Mouse (Mus musculus): ENCODE results near the gene Zfp346. TPM values are rescaled to one million over a fixed set of nuclear protein-coding genes. Genes with fewer than 3 reads are reported as not detected.

Zfp346 gene
- polyA plus RNA-seq, 1 experiment from 2014 or later, result 22.8 TPM

GRCm38 (mm10) chr13:55107116-55107515, 2.0 kb downstream of the Zfp346 start:
- Histone ChIP-seq H3K27me3 (ENCODE audit: control insufficient read depth, insufficient read depth, low read length) (no peaks in the 10 kb centered on the region), H3K36me3 (ENCODE audit: control insufficient read depth, insufficient read depth, low read length) (peaks cover 20% of the 10 kb centered on the region), H3K4me2 (ENCODE audit: low read length) (peak overlapping the region; percentile 80), H3K4me1 (ENCODE audit: control insufficient read depth in 2 of 2, insufficient read depth in 2 of 2, low read length in 2 of 2) (peaks cover 10 to 16% of the 10 kb centered on the region in 2 experiments), H3K9me3 (ENCODE audit: control insufficient read depth, low read length) (no peaks in the 10 kb centered on the region), H3K27ac (replicated peaks in 1 of 2; ENCODE audit: control insufficient read depth in 1 of 2, insufficient read depth in 1 of 2, low read depth in 2 of 2, low read length in 2 of 2) (peak overlapping the region; percentile 88 to 94), H3K9ac (ENCODE audit: low read length) (peak overlapping the region; percentile 2; the same call in 1 of the 2 replicates), H3K4me3 (ENCODE audit: control insufficient read depth in 1 of 2, insufficient read depth in 1 of 2, low read depth in 1 of 2, low read length in 2 of 2) (no peak overlapping the region)
- no peak for ATAC-seq (ENCODE audit: insufficient number of reproducible peaks, insufficient read depth, low FRiP score, low read depth)
- 65% methylated on average over 4 of the region's 4 CpGs for WGBS

- Histone ChIP-seq H3K27me3 (ENCODE audit: control insufficient read depth, insufficient read depth, low read length) (no peaks in the 10 kb centered on the region), H3K4me1 (ENCODE audit: control insufficient read depth in 2 of 2, insufficient read depth in 2 of 2, low read length in 2 of 2) (peaks cover 10 to 16% of the 10 kb centered on the region in 2 experiments), H3K4me3 (ENCODE audit: control insufficient read depth in 1 of 2, insufficient read depth in 1 of 2, low read depth in 1 of 2, low read length in 2 of 2) (no peak overlapping the region), H3K4me2 (ENCODE audit: low read length) (peak overlapping the region; percentile 80), H3K36me3 (ENCODE audit: control insufficient read depth, insufficient read depth, low read length) (peaks cover 22% of the 10 kb centered on the region), H3K27ac (replicated peaks in 1 of 2; ENCODE audit: control insufficient read depth in 1 of 2, insufficient read depth in 1 of 2, low read depth in 2 of 2, low read length in 2 of 2) (peak overlapping the region; percentile 88 to 94), H3K9ac (ENCODE audit: low read length) (0 out of 2 replicates have a peak overlapping the region, but pooled peaks have one; percentile 2), H3K9me3 (ENCODE audit: control insufficient read depth, low read length) (no peaks in the 10 kb centered on the region)
- peak; percentile 67 for ATAC-seq (ENCODE audit: insufficient number of reproducible peaks, insufficient read depth, low FRiP score, low read depth)
- 30% methylated on average over 8 of the region's 8 CpGs for WGBS
These were observed 2.6 kb downstream of the Zfp346 start for GRCm38 (mm10) chr13:55107694-55108093.

- no peak overlapping the region for H3K4me2 ChIP-seq (ENCODE audit: low read length)
- H3K4me3 ChIP-seq (ENCODE audit: control insufficient read depth in 1 of 2, insufficient read depth in 1 of 2, low read depth in 1 of 2, low read length in 2 of 2), result no peak overlapping the region
- peaks cover 71% of the 10 kb centered on the region for H3K36me3 ChIP-seq (ENCODE audit: control insufficient read depth, insufficient read depth, low read length)
- no peaks in the 10 kb centered on the region for H3K4me1 ChIP-seq (ENCODE audit: control insufficient read depth in 2 of 2, insufficient read depth in 2 of 2, low read length in 2 of 2)
- H3K27ac ChIP-seq (replicated peaks in 1 of 2; ENCODE audit: control insufficient read depth in 1 of 2, insufficient read depth in 1 of 2, low read depth in 2 of 2, low read length in 2 of 2), result no peak overlapping the region
- H3K27me3 ChIP-seq (ENCODE audit: control insufficient read depth, insufficient read depth, low read length), result no peaks in the 10 kb centered on the region
- no peak for ATAC-seq (ENCODE audit: insufficient number of reproducible peaks, insufficient read depth, low FRiP score, low read depth)
- 70% methylated on average over 6 of the region's 6 CpGs for WGBS
- H3K9ac ChIP-seq (ENCODE audit: low read length), result no peak overlapping the region
- no peaks in the 10 kb centered on the region for H3K9me3 ChIP-seq (ENCODE audit: control insufficient read depth, low read length)
These were observed 9.3 kb downstream of the Zfp346 start for GRCm38 (mm10) chr13:55114375-55114774.

GRCm38 (mm10) chr13:55124903-55125302, 19.8 kb downstream of the Zfp346 start:
- WGBS, result 81% methylated on average over 6 of the region's 6 CpGs
- no peaks in the 10 kb centered on the region for H3K27me3 ChIP-seq (ENCODE audit: control insufficient read depth, insufficient read depth, low read length)
- ATAC-seq (ENCODE audit: insufficient number of reproducible peaks, insufficient read depth, low FRiP score, low read depth), result no peak
- H3K4me1 ChIP-seq (ENCODE audit: control insufficient read depth in 2 of 2, insufficient read depth in 2 of 2, low read length in 2 of 2), result no peaks in the 10 kb centered on the region
- peaks cover 90% of the 10 kb centered on the region for H3K36me3 ChIP-seq (ENCODE audit: control insufficient read depth, insufficient read depth, low read length)
- no peaks in the 10 kb centered on the region for H3K9me3 ChIP-seq (ENCODE audit: control insufficient read depth, low read length)
- H3K4me3 ChIP-seq (ENCODE audit: control insufficient read depth in 1 of 2, insufficient read depth in 1 of 2, low read depth in 1 of 2, low read length in 2 of 2), result no peak overlapping the region
- H3K9ac ChIP-seq (ENCODE audit: low read length), result no peak overlapping the region
- H3K27ac ChIP-seq (replicated peaks in 1 of 2; ENCODE audit: control insufficient read depth in 1 of 2, insufficient read depth in 1 of 2, low read depth in 2 of 2, low read length in 2 of 2), result no peak overlapping the region
- no peak overlapping the region for H3K4me2 ChIP-seq (ENCODE audit: low read length)

- Histone ChIP-seq H3K27ac (replicated peaks in 1 of 2; ENCODE audit: control insufficient read depth in 1 of 2, insufficient read depth in 1 of 2, low read depth in 2 of 2, low read length in 2 of 2) (no peak within 1 kb of the TSS), H3K27me3 (ENCODE audit: control insufficient read depth, insufficient read depth, low read length) (no peaks in the 10 kb centered on the region), H3K4me2 (ENCODE audit: low read length) (no peak within 1 kb of the TSS), H3K9me3 (ENCODE audit: control insufficient read depth, low read length) (no peaks in the 10 kb centered on the region), H3K4me1 (ENCODE audit: control insufficient read depth in 2 of 2, insufficient read depth in 2 of 2, low read length in 2 of 2) (no peaks in the 10 kb centered on the region), H3K9ac (ENCODE audit: low read length) (no peak within 1 kb of the TSS), H3K36me3 (ENCODE audit: control insufficient read depth, insufficient read depth, low read length) (peaks cover 60% of the 10 kb centered on the region), H3K4me3 (ENCODE audit: control insufficient read depth in 1 of 2, insufficient read depth in 1 of 2, low read depth in 1 of 2, low read length in 2 of 2) (no peak within 1 kb of the TSS)
- ATAC-seq (ENCODE audit: insufficient number of reproducible peaks, insufficient read depth, low FRiP score, low read depth), result no peak
- 85% methylated on average over 2 of the region's 2 CpGs for WGBS
These were observed 28.3 kb downstream of the Zfp346 start, which contains the start of gene Gm17617 for GRCm38 (mm10) chr13:55133448-55133847. Gm17617 (minus strand) TSS chr13:55133548.

- H3K4me3 ChIP-seq (ENCODE audit: control insufficient read depth in 1 of 2, insufficient read depth in 1 of 2, low read depth in 1 of 2, low read length in 2 of 2), result no peak overlapping the region
- H3K27me3 ChIP-seq (ENCODE audit: control insufficient read depth, insufficient read depth, low read length), result no peaks in the 10 kb centered on the region
- no peak overlapping the region for H3K9ac ChIP-seq (ENCODE audit: low read length)
- H3K4me2 ChIP-seq (ENCODE audit: low read length), result no peak overlapping the region
- no peak for ATAC-seq (ENCODE audit: insufficient number of reproducible peaks, insufficient read depth, low FRiP score, low read depth)
- WGBS, result 7% methylated on average over 5 of the region's 5 CpGs
- H3K4me1 ChIP-seq (ENCODE audit: control insufficient read depth in 2 of 2, insufficient read depth in 2 of 2, low read length in 2 of 2), result no peaks in the 10 kb centered on the region
- H3K36me3 ChIP-seq (ENCODE audit: control insufficient read depth, insufficient read depth, low read length), result peaks cover 42% of the 10 kb centered on the region
- no peaks in the 10 kb centered on the region for H3K9me3 ChIP-seq (ENCODE audit: control insufficient read depth, low read length)
- H3K27ac ChIP-seq (replicated peaks in 1 of 2; ENCODE audit: control insufficient read depth in 1 of 2, insufficient read depth in 1 of 2, low read depth in 2 of 2, low read length in 2 of 2), result no peak overlapping the region
These were observed 30.3 kb downstream of the Zfp346 start for GRCm38 (mm10) chr13:55135382-55135781.

GRCm38 (mm10) chr13:55140271-55140670, 35.2 kb downstream of the Zfp346 start:
- Histone ChIP-seq H3K36me3 (ENCODE audit: control insufficient read depth, insufficient read depth, low read length) (no peaks in the 10 kb centered on the region), H3K4me2 (ENCODE audit: low read length) (no peak overlapping the region), H3K4me3 (ENCODE audit: control insufficient read depth in 1 of 2, insufficient read depth in 1 of 2, low read depth in 1 of 2, low read length in 2 of 2) (no peak overlapping the region), H3K27ac (replicated peaks in 1 of 2; ENCODE audit: control insufficient read depth in 1 of 2, insufficient read depth in 1 of 2, low read depth in 2 of 2, low read length in 2 of 2) (no peak overlapping the region), H3K27me3 (ENCODE audit: control insufficient read depth, insufficient read depth, low read length) (no peaks in the 10 kb centered on the region), H3K4me1 (ENCODE audit: control insufficient read depth in 2 of 2, insufficient read depth in 2 of 2, low read length in 2 of 2) (no peaks in the 10 kb centered on the region), H3K9me3 (ENCODE audit: control insufficient read depth, low read length) (no peaks in the 10 kb centered on the region), H3K9ac (ENCODE audit: low read length) (no peak overlapping the region)
- 65% methylated on average over 2 of the region's 2 CpGs for WGBS
- ATAC-seq (ENCODE audit: insufficient number of reproducible peaks, insufficient read depth, low FRiP score, low read depth), result no peak
